Mouse (Mus musculus): ENCODE measurements around the gene Grtp1.

GRCm38 (mm10) chr8:13213479-13214268 lies 13.3 kb upstream of the Grtp1 start:
- peak; percentile 89 for TF ChIP-seq CTCF (IDR thresholded peaks at IDR 0.05; ENCODE audit: low read depth)
- no peak for TF ChIP-seq EP300 (IDR thresholded peaks at IDR 0.05; ENCODE audit: low read depth)
